ENCODE assay signal across 8 mouse cellular contexts in genomic region chr5:3502610-3503350, GRCm38 (mm10). TPM values are rescaled to one million over a fixed set of nuclear protein-coding genes. Genes with fewer than 3 reads are reported as not detected.
DNase-seq lines count a peak whose midpoint lies in the region; ATAC-seq and TF ChIP-seq lines count a peak whose summit lies in the region.

No protein-coding gene starts in this region.

- H3K9me3 ChIP-seq in forebrain, embryonic 14.5 days (replicated peaks; ENCODE audit: control insufficient read depth, low read length) = no peaks in the 10 kb centered on the region
- H3K9me3 ChIP-seq in forebrain, embryonic 10.5 days = no peaks in the 10 kb centered on the region
- H3K9me3 ChIP-seq in liver, postnatal 0 days (ENCODE audit: low read length) = no peaks in the 10 kb centered on the region
- H3K9me3 ChIP-seq in midbrain, embryonic 10.5 days (replicated peaks) = no peaks in the 10 kb centered on the region

- peak; percentile 83 for TF ChIP-seq EP300 in liver, postnatal 0 days (IDR thresholded peaks at IDR 0.05; ENCODE audit: low read depth)

- DNase-seq in forebrain, embryonic 14.5 days (ENCODE audit: low spot score) = peak; percentile 14
- no peak for DNase-seq in forebrain, embryonic 10.5 days (ENCODE audit: extremely low spot score, low spot score)
- peak; percentile 98 for DNase-seq in 416B (ENCODE audit: low read depth)
- peak; percentile 79 for DNase-seq in c-Kit-positive CD71-negative TER-119-negative erythroid progenitor cells, embryonic 14.5 days (ENCODE audit: low read depth)
- DNase-seq in induced T-regulatory cell, adult 2 months (ENCODE audit: low read depth) = peak; percentile 75
- DNase-seq in liver, postnatal 0 days = peak; percentile 66
- peak; percentile 44 for DNase-seq in testis, postnatal 10 days (ENCODE audit: low spot score)
- DNase-seq in midbrain, embryonic 10.5 days (ENCODE audit: low spot score) = no peak

- no peak overlapping the region for H3K4me3 ChIP-seq in forebrain, embryonic 14.5 days (ENCODE audit: low read depth, low read length)
- H3K4me3 ChIP-seq in forebrain, embryonic 10.5 days = no peak overlapping the region
- H3K4me3 ChIP-seq in liver, postnatal 0 days (ENCODE audit: low read depth, low read length) = no peak overlapping the region
- H3K4me3 ChIP-seq in midbrain, embryonic 10.5 days = no peak overlapping the region

- WGBS in forebrain, embryonic 14.5 days = 79% methylated on average over 11 of the region's 11 CpGs
- WGBS in forebrain, embryonic 10.5 days = 81% methylated on average over 11 of the region's 11 CpGs
- 26% methylated on average over 11 of the region's 11 CpGs for WGBS in liver, postnatal 0 days (ENCODE audit: insufficient replicate concordance)
- WGBS in midbrain, embryonic 10.5 days = 79% methylated on average over 11 of the region's 11 CpGs

- no peak for TF ChIP-seq CTCF in liver, postnatal 0 days (IDR thresholded peaks at IDR 0.05; ENCODE audit: low read depth)

- no peak overlapping the region for H3K9ac ChIP-seq in forebrain, embryonic 14.5 days (ENCODE audit: low read length)
- H3K9ac ChIP-seq in liver, postnatal 0 days (replicated peaks) = no peak overlapping the region

- peak; percentile 42; the same call in 1 of the 2 replicates for ATAC-seq in forebrain, embryonic 14.5 days
- peak; percentile 71 for ATAC-seq in liver, postnatal 0 days

- H3K36me3 ChIP-seq in forebrain, embryonic 14.5 days (ENCODE audit: control insufficient read depth, insufficient read depth, low read length) = no peaks in the 10 kb centered on the region
- H3K36me3 ChIP-seq in forebrain, embryonic 10.5 days (replicated peaks) = no peaks in the 10 kb centered on the region
- no peaks in the 10 kb centered on the region for H3K36me3 ChIP-seq in liver, postnatal 0 days (replicated peaks; ENCODE audit: insufficient read depth, low read length)
- no peaks in the 10 kb centered on the region for H3K36me3 ChIP-seq in midbrain, embryonic 10.5 days

- no peaks in the 10 kb centered on the region for H3K27me3 ChIP-seq in forebrain, embryonic 14.5 days (replicated peaks; ENCODE audit: control insufficient read depth, insufficient read depth, low read length)
- H3K27me3 ChIP-seq in forebrain, embryonic 10.5 days (ENCODE audit: poor library complexity, severe bottlenecking) = no peaks in the 10 kb centered on the region
- H3K27me3 ChIP-seq in liver, postnatal 0 days (ENCODE audit: insufficient read depth, low read length) = no peaks in the 10 kb centered on the region
- H3K27me3 ChIP-seq in midbrain, embryonic 10.5 days (ENCODE audit: low read depth, poor library complexity, severe bottlenecking) = no peaks in the 10 kb centered on the region

- no peak overlapping the region for H3K4me2 ChIP-seq in forebrain, embryonic 14.5 days (ENCODE audit: low read length)
- peak overlapping the region; percentile 54 for H3K4me2 ChIP-seq in liver, postnatal 0 days (ENCODE audit: low read depth, low read length)

- H3K4me1 ChIP-seq in forebrain, embryonic 14.5 days (ENCODE audit: control insufficient read depth, insufficient read depth, low read length) = no peaks in the 10 kb centered on the region
- peaks cover 13% of the 10 kb centered on the region for H3K4me1 ChIP-seq in forebrain, embryonic 10.5 days
- H3K4me1 ChIP-seq in liver, postnatal 0 days (ENCODE audit: insufficient read depth) = peaks cover 52% of the 10 kb centered on the region
- no peaks in the 10 kb centered on the region for H3K4me1 ChIP-seq in midbrain, embryonic 10.5 days

- no peak overlapping the region for H3K27ac ChIP-seq in forebrain, embryonic 14.5 days (ENCODE audit: low read depth, low read length)
- no peak overlapping the region for H3K27ac ChIP-seq in forebrain, embryonic 10.5 days
- peak overlapping the region; percentile 80 for H3K27ac ChIP-seq in liver, postnatal 0 days (ENCODE audit: low read depth)
- no peak overlapping the region for H3K27ac ChIP-seq in midbrain, embryonic 10.5 days (replicated peaks)

RNA-seq across cellular contexts. Expression of gene Fam133b, which starts 40.9 kb away (rescaled TPM):
- polyA plus RNA-seq in forebrain, embryonic 14.5 days (2014; fragmentation: Nextera tagmentation; extraction: Ambion mirVana) = 26.9 and 29.6 TPM in 2 replicates
- polyA plus RNA-seq in forebrain, embryonic 10.5 days (2016; fragmentation: Nextera tagmentation; extraction: Ambion mirVana) = 35.7 and 39.3 TPM in 2 replicates
- 10.6 and 11.1 TPM in 2 replicates for polyA plus RNA-seq in liver, postnatal 0 days (2015; fragmentation: Nextera tagmentation; extraction: Ambion mirVana)
- 36.8 and 39.7 TPM in 2 replicates for polyA plus RNA-seq in midbrain, embryonic 10.5 days (2016; fragmentation: Nextera tagmentation; extraction: Ambion mirVana)

Comparison
In these comparisons a context has a peak if more than half of its experiments do, and no peak if none do; other contexts are left out.
1. DNase-seq: peak in forebrain, embryonic 14.5 days (single experiment), 416B (single experiment), c-Kit-positive CD71-negative TER-119-negative erythroid progenitor cells, embryonic 14.5 days (single experiment), induced T-regulatory cell, adult 2 months (single experiment), liver, postnatal 0 days (single experiment) and testis, postnatal 10 days (single experiment); none in forebrain, embryonic 10.5 days (single experiment) and midbrain, embryonic 10.5 days (single experiment).